Mouse (Mus musculus): Measurements from ENCODE around the gene Olfr527.

Olfr527 gene

DNA sequence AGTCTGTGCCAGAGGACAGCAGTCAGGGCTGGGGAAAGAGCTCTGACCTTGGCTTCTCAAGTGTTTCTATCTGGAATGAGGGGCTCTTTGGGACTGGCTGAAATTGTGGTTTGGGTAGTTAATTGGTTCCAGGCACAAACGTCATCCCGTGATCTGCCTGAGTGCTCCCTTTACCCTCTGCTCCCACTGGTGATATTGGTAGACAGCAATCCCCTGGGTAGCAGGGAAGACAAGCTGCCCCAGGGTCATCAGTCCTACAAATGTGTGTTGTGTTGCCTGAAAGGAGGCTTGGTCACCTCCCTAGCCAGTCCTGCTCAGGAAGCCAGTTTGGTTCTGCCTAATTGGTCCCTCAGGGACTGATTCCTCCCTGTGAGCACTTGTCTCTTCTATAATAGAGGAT is at the start of gene Olfr527:
Olfr527 (plus strand) TSS at position 301 of the 400 bp plus-strand sequence.
- no peak for DNase-seq (ENCODE audit: low spot score)

DNA sequence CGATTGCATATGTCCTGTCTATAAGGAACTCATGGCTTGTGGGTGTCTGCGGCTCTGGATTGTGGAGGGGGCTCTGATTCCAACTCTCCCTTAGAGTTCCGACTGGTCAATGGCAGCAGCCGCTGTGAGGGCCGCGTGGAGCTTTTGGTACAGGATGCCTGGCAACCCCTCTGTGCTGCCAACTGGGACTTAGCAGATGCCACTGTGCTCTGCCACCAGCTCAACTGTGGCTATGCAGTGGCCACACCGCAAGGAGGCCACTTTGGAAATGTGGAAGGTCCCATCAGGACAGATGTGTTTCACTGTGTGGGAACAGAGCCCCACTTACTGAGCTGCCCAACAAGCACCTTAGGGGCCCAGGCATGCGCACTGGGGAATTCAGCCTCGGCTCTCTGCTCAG is 38.1 kb upstream of the Olfr527 start:
- DNase-seq (ENCODE audit: low spot score) = no peak

DNA sequence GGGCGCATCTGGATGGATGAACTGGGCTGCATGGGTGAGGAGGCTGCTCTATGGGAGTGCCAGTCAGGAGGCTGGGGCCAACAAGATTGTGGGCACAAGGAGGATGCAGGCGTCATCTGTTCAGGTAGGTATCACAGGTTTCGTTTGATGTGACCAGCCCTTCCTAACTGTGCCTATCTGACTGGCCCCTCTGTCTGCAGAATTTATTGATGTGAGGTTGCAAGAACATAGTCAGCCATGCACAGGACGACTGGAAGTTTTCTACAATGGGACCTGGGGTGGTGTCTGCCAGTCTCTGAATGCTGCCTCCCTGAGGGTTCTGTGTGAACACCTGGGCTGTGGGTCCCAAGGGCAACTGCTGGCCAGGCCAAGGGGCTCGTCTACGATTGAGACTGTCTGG is 36.9 kb upstream of the Olfr527 start:
- DNase-seq (ENCODE audit: low spot score) = no peak

DNA sequence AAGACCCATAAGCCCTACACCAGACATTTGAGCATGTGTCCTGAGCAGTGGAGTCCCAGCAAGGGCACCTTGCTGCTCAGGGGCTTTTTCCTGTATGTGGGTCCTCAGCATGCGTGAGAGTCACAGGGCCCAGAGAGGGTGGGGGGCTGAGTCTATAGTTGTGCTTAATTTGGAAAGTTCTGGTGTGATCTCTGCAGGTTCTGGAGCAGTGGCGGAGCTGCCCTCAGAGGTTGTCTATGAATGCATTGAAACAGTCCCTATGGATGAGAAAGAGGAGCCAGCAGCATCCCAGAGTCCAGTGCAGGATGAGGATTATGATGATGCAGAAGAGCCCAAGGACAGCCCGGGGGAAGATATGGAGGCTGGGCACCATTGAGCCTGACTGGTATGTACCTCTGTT is 34.4 kb upstream of the Olfr527 start:
- DNase-seq (ENCODE audit: low spot score) = no peak

DNA sequence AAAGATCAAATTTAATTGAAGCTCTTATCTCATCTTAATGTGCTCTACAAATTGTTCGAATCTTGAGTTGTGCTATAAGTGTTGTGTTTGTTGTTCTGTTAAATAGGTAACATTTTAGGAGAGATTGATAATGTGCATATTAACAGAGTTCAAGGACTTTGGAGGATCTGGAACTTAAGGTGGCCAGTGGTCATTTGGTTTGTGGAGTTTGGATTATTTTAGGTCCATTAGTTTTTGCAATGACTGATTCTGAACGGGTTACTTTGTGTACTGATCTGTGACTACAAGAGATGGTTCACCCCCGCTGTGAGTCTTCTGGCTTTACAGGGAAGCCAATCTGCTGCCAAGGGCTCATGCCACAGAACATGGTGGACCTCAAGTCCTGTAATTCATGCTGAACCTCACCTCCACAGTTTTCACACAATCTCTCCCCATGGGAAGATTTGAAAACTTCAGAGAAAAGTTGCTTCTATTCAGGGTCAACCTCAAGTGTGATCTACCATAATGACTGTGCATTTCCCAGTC is 13.9 kb upstream of the Olfr527 start:
- DNase-seq (ENCODE audit: low spot score) = no peak

DNA sequence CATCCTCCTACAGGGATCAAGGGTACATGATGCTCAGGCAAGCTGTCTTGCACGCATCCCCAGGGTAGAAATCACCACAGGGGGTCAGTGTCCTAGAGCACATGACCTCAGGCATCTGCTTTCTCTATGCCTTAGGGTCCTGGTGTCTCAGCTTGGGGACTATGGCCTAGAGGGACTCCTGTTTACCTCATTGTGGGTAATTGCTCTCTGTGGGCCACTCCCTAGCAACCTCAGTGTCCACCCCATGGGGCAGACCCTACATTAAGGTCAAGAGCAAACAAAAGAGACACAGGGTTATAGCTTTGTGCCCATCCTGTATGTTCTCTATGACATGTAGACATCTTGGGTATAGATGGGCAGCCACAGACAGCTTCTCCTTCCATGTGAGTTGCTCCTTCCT is 13.3 kb upstream of the Olfr527 start, which contains the start of gene Olfr525:
Olfr525 (plus strand) TSS at position 301 of the 400 bp plus-strand sequence.
- DNase-seq (ENCODE audit: low spot score) = no peak

DNA sequence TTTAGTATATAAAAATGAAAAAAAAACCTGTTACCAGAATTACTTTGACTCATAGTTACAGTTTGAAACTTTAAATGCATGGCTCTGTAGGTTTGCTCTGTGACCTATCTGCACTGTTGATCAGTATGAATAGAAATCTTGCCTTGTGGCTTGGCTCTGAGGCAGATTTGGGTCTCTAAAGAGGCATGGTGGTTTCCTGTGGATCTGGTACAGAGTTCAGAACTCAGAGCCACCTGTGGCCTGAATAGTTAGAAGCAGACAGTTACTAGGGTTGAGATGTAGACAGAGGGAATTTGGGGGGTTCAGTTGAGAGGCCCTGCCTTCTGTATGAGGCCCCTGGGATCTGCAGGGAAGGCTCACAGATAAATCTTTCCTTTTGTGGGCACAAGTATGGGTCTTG is 12.7 kb upstream of the Olfr527 start:
- no peak for DNase-seq (ENCODE audit: low spot score)

DNA sequence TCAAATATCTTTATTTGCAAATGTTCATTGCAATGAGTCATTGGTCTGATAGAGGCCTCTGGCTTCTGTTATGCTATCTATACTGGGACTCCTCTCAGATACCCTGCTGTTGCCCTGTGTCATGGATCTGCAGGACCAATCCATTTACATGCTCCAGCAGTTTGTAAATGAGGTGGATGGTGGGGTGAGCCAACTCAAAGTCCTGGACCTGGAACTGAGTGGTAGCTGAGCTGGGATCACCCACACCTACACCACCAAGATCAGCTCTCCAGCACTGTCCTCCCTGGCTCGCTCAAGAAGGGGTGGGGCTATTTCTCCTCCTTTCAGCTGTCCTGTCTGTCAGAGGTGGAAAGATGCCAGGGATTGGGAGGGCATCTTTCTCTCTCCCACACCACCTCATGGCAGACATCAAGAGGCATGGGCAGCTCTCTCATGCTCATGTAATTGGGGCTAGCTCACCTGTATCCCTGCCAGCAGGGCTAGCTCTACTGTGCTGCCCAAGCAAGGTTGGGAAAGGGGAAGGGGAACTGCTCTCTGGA is 4.0 kb upstream of the Olfr527 start:
- no peak for DNase-seq (ENCODE audit: low spot score)

DNA sequence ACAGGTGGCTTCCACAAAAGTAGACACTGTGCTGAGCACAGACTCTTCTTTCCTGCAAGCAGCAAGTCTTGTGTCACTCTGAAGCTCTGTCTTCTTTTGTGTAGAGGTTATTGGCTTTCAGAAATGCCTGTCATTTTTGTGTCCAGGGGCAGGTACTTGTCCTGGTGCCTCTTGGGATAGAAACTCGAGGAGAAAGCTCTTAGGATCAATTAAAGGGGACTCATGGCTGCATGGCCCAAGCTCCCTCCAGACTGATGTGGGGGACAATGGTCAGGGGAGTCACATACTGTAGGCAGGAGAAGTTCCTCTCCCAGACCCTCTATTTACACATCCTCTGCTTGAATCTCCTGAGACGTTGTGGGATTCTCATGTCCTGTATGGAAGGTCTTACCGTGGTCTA is 27.8 kb downstream of the Olfr527 start, which contains the start of gene Olfr60:
Olfr60 (minus strand) TSS at position 101 of the 400 bp plus-strand sequence.
- DNase-seq (ENCODE audit: low spot score) = no peak

DNA sequence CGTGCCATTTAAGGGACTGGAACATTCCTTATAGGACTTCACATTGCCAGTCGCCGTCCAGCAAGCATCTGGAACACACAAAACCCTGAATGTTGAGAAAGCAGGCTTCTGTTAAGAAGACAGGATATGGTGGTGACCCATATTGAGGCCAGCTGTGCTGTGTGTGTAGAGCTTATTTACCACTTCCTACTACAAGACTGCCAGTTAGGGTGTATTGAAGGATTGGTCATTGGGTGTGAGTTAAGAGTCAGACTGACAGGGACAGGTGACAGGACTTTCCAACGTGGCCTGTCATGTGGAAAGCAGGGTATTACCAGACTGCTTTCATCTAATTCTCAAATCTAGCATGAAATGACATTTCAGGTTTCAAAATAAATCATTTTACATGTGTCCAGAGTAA is 40.5 kb downstream of the Olfr527 start:
- DNase-seq (ENCODE audit: low spot score) = no peak

DNA sequence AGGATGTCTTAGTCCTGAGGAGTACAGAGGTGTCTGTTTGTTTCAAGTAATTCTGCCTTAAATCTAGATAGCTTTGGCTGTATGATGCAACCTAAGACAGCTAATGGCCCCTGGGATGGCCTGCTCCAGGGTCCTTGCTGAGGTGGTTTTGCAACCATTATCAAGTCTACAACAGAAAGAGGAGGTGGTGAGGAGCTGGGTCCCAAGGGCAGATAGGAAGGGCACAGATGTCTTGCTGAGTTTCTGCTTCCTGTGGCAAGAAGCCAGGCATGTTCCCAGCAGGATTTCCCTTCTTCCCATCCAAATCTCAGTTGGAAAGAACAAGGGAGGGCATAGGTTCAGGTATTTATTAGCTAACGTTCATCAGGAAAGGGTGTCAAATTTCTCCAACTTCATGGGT is 42.4 kb downstream of the Olfr527 start, which contains the start of gene Olfr530:
Olfr530 (minus strand) TSS at position 101 of the 400 bp plus-strand sequence.
- no peak for DNase-seq (ENCODE audit: low spot score)

DNA sequence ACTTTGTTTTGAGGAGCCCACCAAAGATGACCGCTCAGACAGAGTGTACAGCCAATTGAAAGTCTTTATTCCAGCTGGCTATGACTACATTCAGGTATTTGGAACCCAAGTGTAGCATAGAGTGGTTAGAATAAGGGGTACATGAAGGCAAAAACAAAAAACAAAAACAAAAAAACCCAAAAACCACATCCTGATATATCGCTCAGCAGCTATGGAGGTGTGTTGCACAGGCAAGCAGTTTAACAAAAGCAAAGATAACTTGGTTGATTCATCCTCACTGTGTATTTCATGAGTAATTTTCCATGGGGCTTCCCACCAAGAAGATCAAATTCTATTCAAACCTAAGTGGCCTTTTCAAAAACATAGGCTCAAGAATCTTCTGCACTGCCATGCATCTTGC is 43.1 kb downstream of the Olfr527 start:
- no peak for DNase-seq (ENCODE audit: low spot score)

Data from ovary, postnatal 10 days (tissue).